Mouse (Mus musculus) forebrain, embryonic 11.5 days (tissue): Measurements from ENCODE around the gene Fcrla. TPM values are rescaled to one million over a fixed set of nuclear protein-coding genes. Genes with fewer than 3 reads are reported as not detected.
"Not testable (repeated sequence)": the region's sequence is repeated elsewhere in the genome, so short reads cannot be mapped to it uniquely, and the experiment has no call there.

Source experiments
- ATAC-seq: fragments of 200-750 bp; cut with Nextera tagmentation; replicated peaks from 2 replicates; pipeline ENCODE4 v1.8.0; 2017; ENCODE audit warnings: moderate TSS enrichment; ENCODE audit not compliant: low FRiP score
- DNase-seq: peaks from one replicate; pipeline ENCODE4 v3.0.0-alpha.2; 2017; ENCODE audit warnings: low spot score
- H3K27ac ChIP-seq: fragments of 300-500 bp; sonication (generic); 2 replicates; pipeline ENCODE4 v1.5.1; 2014; ENCODE audit warnings: low read depth, low read length
- H3K27me3 ChIP-seq: fragments of 300-500 bp; sonication (generic); 2 replicates; pipeline ENCODE4 v1.6.1; 2014; ENCODE audit warnings: mild to moderate bottlenecking, low read length, mixed read lengths; ENCODE audit not compliant: control insufficient read depth, insufficient read depth
- H3K36me3 ChIP-seq: fragments of 300-500 bp; sonication (generic); 2 replicates; pipeline ENCODE4 v1.6.1; 2014; ENCODE audit warnings: mild to moderate bottlenecking, low read length, moderate library complexity, mixed read lengths; ENCODE audit not compliant: control insufficient read depth, insufficient read depth
- H3K4me1 ChIP-seq: fragments of 300-500 bp; sonication (generic); replicated peaks from 2 replicates; pipeline ENCODE4 v1.6.1; 2014; ENCODE audit warnings: low read length, mixed read lengths; ENCODE audit not compliant: control insufficient read depth, insufficient read depth
- H3K4me2 ChIP-seq: fragments of 300-500 bp; sonication (generic); 2 replicates; pipeline ENCODE4 v1.6.1; 2014; ENCODE audit warnings: low read depth, mild to moderate bottlenecking, low read length, moderate library complexity, mixed read lengths; ENCODE audit not compliant: severe bottlenecking
- H3K4me3 ChIP-seq: fragments of 300-500 bp; sonication (generic); 2 replicates; pipeline ENCODE4 v1.5.1; 2014; ENCODE audit warnings: low read depth, low read length
- H3K9ac ChIP-seq: fragments of 300-500 bp; sonication (generic); 2 replicates; pipeline ENCODE4 v1.6.1; 2014; ENCODE audit warnings: low read length
- H3K9me3 ChIP-seq: fragments of 300-500 bp; sonication (generic); 2 replicates; pipeline ENCODE4 v1.6.1; 2016; ENCODE audit warnings: low read length, mixed read lengths; ENCODE audit not compliant: control insufficient read depth
- WGBS: fragments of 180-500 bp; shearing (Covaris S2); extraction: QIAGEN DNeasy Blood & Tissue Kit; methylation state at CpG from one replicate; pipeline ENCODE4 v1.1.7; 2014; 5-methylcytosine and 5-hydroxymethylcytosine counted together
- polyA plus RNA-seq: library from polyadenylated mRNA; unstranded; fragments of >200 nt; fragmentation: Nextera tagmentation; extraction: Ambion mirVana; gene quantifications from 2 replicates; pipeline ENCODE4 v1.2.1, GENCODE M21; 2014

Gene Fcrla
- polyA plus RNA-seq, 1 experiment from 2014 or later = not detected

GRCm38 (mm10) chr1:170944151-170944550, 16.8 kb upstream of the Fcrla start:
- not testable (repeated sequence) for H3K36me3 ChIP-seq, H3K9me3 ChIP-seq, H3K4me2 ChIP-seq, ATAC-seq, H3K27ac ChIP-seq, H3K4me1 ChIP-seq, H3K9ac ChIP-seq, DNase-seq, H3K27me3 ChIP-seq, H3K4me3 ChIP-seq
- WGBS = 95% methylated on average over 9 of the region's 9 CpGs

GRCm38 (mm10) chr1:170939255-170939654, 11.9 kb upstream of the Fcrla start:
- Histone ChIP-seq H3K27ac (no peak overlapping the region), H3K4me3 (no peak overlapping the region), H3K9me3 (no peaks in the 10 kb centered on the region; the same call in 1 of the 2 replicates), H3K4me2 (no peak overlapping the region), H3K9ac (no peak overlapping the region), H3K27me3 (no peaks in the 10 kb centered on the region), H3K36me3 (no peaks in the 10 kb centered on the region), H3K4me1 (no peaks in the 10 kb centered on the region)
- 89% methylated on average over 12 of the region's 12 CpGs for WGBS
- DNase-seq (no peak), ATAC-seq (no peak)

- WGBS = 83% methylated on average over 2 of the region's 2 CpGs
- no peaks in the 10 kb centered on the region for H3K9me3 ChIP-seq
- H3K9ac ChIP-seq = no peak overlapping the region
- no peak overlapping the region for H3K4me3 ChIP-seq
- no peaks in the 10 kb centered on the region for H3K27me3 ChIP-seq
- ATAC-seq (no peak), DNase-seq (no peak)
- H3K27ac ChIP-seq = no peak overlapping the region
- H3K4me2 ChIP-seq = no peak overlapping the region
- no peaks in the 10 kb centered on the region for H3K36me3 ChIP-seq
- no peaks in the 10 kb centered on the region for H3K4me1 ChIP-seq
Measured at GRCm38 (mm10) chr1:170934383-170934782, 7.0 kb upstream of the Fcrla start.

GRCm38 (mm10) chr1:170933940-170934339, 6.6 kb upstream of the Fcrla start:
- WGBS = 85% methylated on average over 1 of the region's 1 CpGs
- H3K4me3 ChIP-seq = no peak overlapping the region

GRCm38 (mm10) chr1:170933386-170933920, 6.1 kb upstream of the Fcrla start:
- Histone ChIP-seq H3K36me3 (no peaks in the 10 kb centered on the region), H3K4me2 (no peak overlapping the region), H3K9ac (no peak overlapping the region), H3K27me3 (no peaks in the 10 kb centered on the region), H3K4me3 (no peak overlapping the region), H3K27ac (no peak overlapping the region), H3K9me3 (no peaks in the 10 kb centered on the region), H3K4me1 (no peaks in the 10 kb centered on the region)
- WGBS = 82% methylated on average over 6 of the region's 6 CpGs
- DNase-seq (no peak), ATAC-seq (no peak)

More at GRCm38 (mm10) chr1:170933940-170934339, 6.6 kb upstream of the Fcrla start:
- DNase-seq (no peak), ATAC-seq (no peak)
- H3K27ac ChIP-seq = no peak overlapping the region
- no peak overlapping the region for H3K4me2 ChIP-seq
- no peaks in the 10 kb centered on the region for H3K4me1 ChIP-seq
- no peaks in the 10 kb centered on the region for H3K27me3 ChIP-seq
- no peaks in the 10 kb centered on the region for H3K9me3 ChIP-seq
- H3K36me3 ChIP-seq = no peaks in the 10 kb centered on the region
- H3K9ac ChIP-seq = no peak overlapping the region

- Histone ChIP-seq H3K4me2 (no peak overlapping the region), H3K27ac (no peak overlapping the region), H3K4me3 (no peak overlapping the region), H3K9me3 (no peaks in the 10 kb centered on the region), H3K9ac (no peak overlapping the region), H3K4me1 (no peaks in the 10 kb centered on the region), H3K36me3 (no peaks in the 10 kb centered on the region), H3K27me3 (no peaks in the 10 kb centered on the region)
- WGBS = 88% methylated on average over 3 of the region's 3 CpGs
- DNase-seq (no peak), ATAC-seq (no peak)
Measured at GRCm38 (mm10) chr1:170932043-170932442, 4.7 kb upstream of the Fcrla start.

- no peak overlapping the region for H3K4me3 ChIP-seq
- no peaks in the 10 kb centered on the region for H3K27me3 ChIP-seq
- H3K27ac ChIP-seq = no peak overlapping the region
- H3K9ac ChIP-seq = no peak overlapping the region
- H3K4me1 ChIP-seq = no peaks in the 10 kb centered on the region
- no peak for DNase-seq
- H3K36me3 ChIP-seq = no peaks in the 10 kb centered on the region
- no peak for ATAC-seq
- no peaks in the 10 kb centered on the region for H3K9me3 ChIP-seq
- H3K4me2 ChIP-seq = no peak overlapping the region
- WGBS = 84% methylated on average over 4 of the region's 4 CpGs
Measured at GRCm38 (mm10) chr1:170929245-170929644, 1.9 kb upstream of the Fcrla start.

- Histone ChIP-seq H3K4me1 (no peaks in the 10 kb centered on the region), H3K27me3 (no peaks in the 10 kb centered on the region), H3K36me3 (no peaks in the 10 kb centered on the region), H3K27ac (no peak overlapping the region), H3K4me2 (no peak overlapping the region), H3K9ac (no peak overlapping the region), H3K4me3 (no peak overlapping the region), H3K9me3 (no peaks in the 10 kb centered on the region)
- 73% methylated on average over 2 of the region's 2 CpGs for WGBS
- DNase-seq = no peak
- ATAC-seq = no peak
Measured at GRCm38 (mm10) chr1:170928467-170928866, 1.1 kb upstream of the Fcrla start.

GRCm38 (mm10) chr1:170926941-170927340, 442 bp downstream of the Fcrla start:
- Histone ChIP-seq H3K27ac (no peak overlapping the region), H3K4me3 (no peak overlapping the region), H3K4me1 (no peaks in the 10 kb centered on the region), H3K27me3 (no peaks in the 10 kb centered on the region), H3K9me3 (no peaks in the 10 kb centered on the region), H3K36me3 (no peaks in the 10 kb centered on the region), H3K4me2 (no peak overlapping the region), H3K9ac (no peak overlapping the region)
- ATAC-seq = no peak
- no peak for DNase-seq
- WGBS = 72% methylated on average over 6 of the region's 6 CpGs
